Mouse (Mus musculus) heart, adult 2 months (tissue): ENCODE measurements around the gene Mymk. TPM values are rescaled to one million over a fixed set of nuclear protein-coding genes. Genes with fewer than 3 reads are reported as not detected.

Experiments
- DNase-seq, 2 experiments: peaks; one replicate each; pipeline ENCODE4 v3.0.0; 2021
- H3K27ac ChIP-seq: fragments of 200-600 bp; 2 replicates; pipeline ENCODE4 v1.8.1; 2022
- H3K27me3 ChIP-seq: fragments of 200-500 bp; 2 replicates; pipeline ENCODE4 v1.6.1; 2012; ENCODE audit warnings: mild to moderate bottlenecking, low read length, inconsistent platforms, mixed read lengths; ENCODE audit not compliant: control insufficient read depth, insufficient read depth
- H3K36me3 ChIP-seq: fragments of 200-500 bp; 2 replicates; pipeline ENCODE4 v1.6.1; 2012; ENCODE audit warnings: low read length, inconsistent platforms; ENCODE audit not compliant: control insufficient read depth, insufficient read depth
- H3K4me1 ChIP-seq: fragments of 200-500 bp; 2 replicates; pipeline ENCODE4 v1.6.1; 2011; ENCODE audit warnings: low read length; ENCODE audit not compliant: control insufficient read depth, insufficient read depth
- H3K4me3 ChIP-seq: fragments of 200-600 bp; 2 replicates; pipeline ENCODE4 v1.8.1; 2022
- H3K79me2 ChIP-seq: fragments of 200-500 bp; replicated peaks from 2 replicates; pipeline ENCODE4 v1.6.1; 2012; ENCODE audit warnings: mild to moderate bottlenecking, inconsistent platforms, low read length, moderate library complexity, mixed read lengths; ENCODE audit not compliant: control insufficient read depth, insufficient read depth
- H3K9ac ChIP-seq: fragments of 200-500 bp; 2 replicates; pipeline ENCODE4 v1.6.1; 2012; ENCODE audit warnings: low read depth, mild to moderate bottlenecking, control low read depth, inconsistent platforms, low read length, mixed read lengths
- CTCF ChIP-seq: fragments of 200-600 bp; IDR thresholded peaks from 2 replicates; pipeline ENCODE4 v1.8.1; 2022; ENCODE audit warnings: antibody characterized with exemption, mild to moderate bottlenecking, moderate library complexity
- EP300 ChIP-seq: fragments of 200-500 bp; IDR thresholded peaks from 2 replicates; pipeline ENCODE4 v1.6.1; 2011; ENCODE audit warnings: low read depth, low read length, control low read depth; ENCODE audit not compliant: insufficient read depth
- POLR2A ChIP-seq: fragments of 200-500 bp; IDR thresholded peaks from 2 replicates; pipeline ENCODE4 v1.6.1; 2011; ENCODE audit warnings: mild to moderate bottlenecking, low read depth, low read length, control low read depth; ENCODE audit not compliant: insufficient read depth
- WGBS: fragments of 180-500 bp; shearing (Covaris S2); methylation state at CpG from one replicate; pipeline ENCODE4 v1.1.7; 2018; 5-methylcytosine and 5-hydroxymethylcytosine counted together
- intact Hi-C: fragments of 180-260 bp; cut with DNase I; formaldehyde crosslinking; loops from one replicate; pipeline ENCODE4 v1.15.1; 2025
- polyA plus RNA-seq: library from polyadenylated mRNA; depleted of rRNA; stranded (reverse); fragments of >200 nt; gene quantifications from 2 replicates; pipeline ENCODE4 v1.2.3, GENCODE M21; 2012
- total RNA-seq, 2 experiments: library from RNA; stranded (reverse); gene quantifications; 2 replicates each; pipeline ENCODE4 v1.2.3; 2021

Mymk gene
- total and polyA plus RNA-seq, 3 experiments = 0.10 TPM; not detected in 2

- Histone ChIP-seq H3K27ac (0 out of 2 replicates have a peak overlapping the region, but pooled peaks have one; percentile 6), H3K4me3 (no peak overlapping the region), H3K9ac (no peak overlapping the region), H3K4me1 (peaks cover 28% of the 10 kb centered on the region), H3K79me2 (no peaks in the 10 kb centered on the region), H3K27me3 (no peaks in the 10 kb centered on the region), H3K36me3 (no peaks in the 10 kb centered on the region)
- peak in 1 of 2 experiments; percentile 22 for DNase-seq
- TF ChIP-seq EP300 (no peak), POLR2A (no peak), CTCF (no peak)
- intact Hi-C loops = loop anchor here (2.0 kb wide), 1 partner anchor 40 kb away; no protein-coding TSS in a partner anchor
- 22% methylated on average over 2 of the region's 2 CpGs for WGBS
These were observed 6.3 kb upstream of the Mymk start for GRCm38 (mm10) chr2:27078312-27078711.

GRCm38 (mm10) chr2:27077655-27078244 is 5.8 kb upstream of the Mymk start:
- Histone ChIP-seq H3K27me3 (no peaks in the 10 kb centered on the region), H3K36me3 (no peaks in the 10 kb centered on the region), H3K27ac (no peak overlapping the region), H3K9ac (no peak overlapping the region), H3K79me2 (no peaks in the 10 kb centered on the region), H3K4me1 (peaks cover 28% of the 10 kb centered on the region), H3K4me3 (no peak overlapping the region)
- WGBS = 45% methylated on average over 10 of the region's 10 CpGs
- intact Hi-C loops = loop anchor here (2.0 kb wide), 1 partner anchor 41 kb away; no protein-coding TSS in a partner anchor
- TF ChIP-seq CTCF (peak; percentile 46), EP300 (no peak)
- DNase-seq = peak; percentile 49 to 53

- no peak overlapping the region for H3K27ac ChIP-seq
These were observed 3.5 kb upstream of the Mymk start for GRCm38 (mm10) chr2:27075485-27075884.

GRCm38 (mm10) chr2:27074804-27075203 is 2.8 kb upstream of the Mymk start:
- TF ChIP-seq EP300 (no peak), POLR2A (no peak), CTCF (no peak)
- intact Hi-C loops = loop anchor here (1.0 kb wide), 1 partner anchor 160 kb away; no protein-coding TSS in a partner anchor
- 36% methylated on average over 4 of the region's 4 CpGs for WGBS
- H3K4me3 ChIP-seq = no peak overlapping the region
- peak; percentile 62 to 71 for DNase-seq
- H3K4me1 ChIP-seq = peaks cover 30% of the 10 kb centered on the region
- no peak overlapping the region for H3K9ac ChIP-seq
- no peaks in the 10 kb centered on the region for H3K79me2 ChIP-seq
- H3K36me3 ChIP-seq = no peaks in the 10 kb centered on the region
- no peaks in the 10 kb centered on the region for H3K27me3 ChIP-seq
- no peak overlapping the region; the same call in 1 of the 2 replicates for H3K27ac ChIP-seq

More at GRCm38 (mm10) chr2:27075485-27075884, 3.5 kb upstream of the Mymk start:
- Histone ChIP-seq H3K79me2 (no peaks in the 10 kb centered on the region), H3K36me3 (no peaks in the 10 kb centered on the region), H3K4me1 (peaks cover 32% of the 10 kb centered on the region), H3K9ac (no peak overlapping the region), H3K4me3 (no peak overlapping the region), H3K27me3 (no peaks in the 10 kb centered on the region)
- TF ChIP-seq POLR2A (no peak), EP300 (0 out of 2 replicates have a peak, but pooled peaks have one; percentile 48), CTCF (peak; percentile 86)
- intact Hi-C loops = loop anchor here (1.0 kb wide), 1 partner anchor 160 kb away; no protein-coding TSS in a partner anchor
- peak; percentile 55 to 69 for DNase-seq
- WGBS = 58% methylated on average over 3 of the region's 3 CpGs

GRCm38 (mm10) chr2:27073407-27073806 is 1.4 kb upstream of the Mymk start:
- WGBS = 73% methylated on average over 4 of the region's 4 CpGs
- Histone ChIP-seq H3K4me3 (no peak overlapping the region), H3K79me2 (no peaks in the 10 kb centered on the region), H3K27me3 (no peaks in the 10 kb centered on the region), H3K9ac (no peak overlapping the region), H3K4me1 (peaks cover 19% of the 10 kb centered on the region), H3K36me3 (no peaks in the 10 kb centered on the region), H3K27ac (no peak overlapping the region)
- intact Hi-C loops = no loop called here
- TF ChIP-seq EP300 = no peak
- no peak for TF ChIP-seq POLR2A
- TF ChIP-seq CTCF = no peak
- DNase-seq = no peak

GRCm38 (mm10) chr2:27071137-27071536 is 842 bp downstream of the Mymk start:
- DNase-seq = peak; percentile 71 to 79
- Histone ChIP-seq H3K4me3 (no peak overlapping the region), H3K27me3 (no peaks in the 10 kb centered on the region), H3K9ac (no peak overlapping the region), H3K79me2 (no peaks in the 10 kb centered on the region), H3K27ac (no peak overlapping the region), H3K36me3 (no peaks in the 10 kb centered on the region), H3K4me1 (peaks cover 13% of the 10 kb centered on the region)
- intact Hi-C loops = no loop called here
- WGBS = 5% methylated on average over 4 of the region's 4 CpGs
- TF ChIP-seq POLR2A = no peak
- TF ChIP-seq EP300 = no peak
- no peak for TF ChIP-seq CTCF
